Mouse (Mus musculus) cerebellum, adult 9-10 months (tissue): ENCODE results near the gene Slc25a33.
A peak's percentile ranks its signal among the peaks of the same experiment; 100 is the strongest.
"Not testable (repeated sequence)": the region's sequence is repeated elsewhere in the genome, so short reads cannot be mapped to it uniquely, and the experiment has no call there.

Experiments
- DNase-seq: peaks from one replicate; pipeline ENCODE4 v3.0.0; 2022

Gene Slc25a33

GRCm38 (mm10) chr4:149774094-149774470, at the start of gene Slc25a33:
Gene Slc25a33 (minus strand): TSS chr4:149774277.
- DNase-seq = peak; percentile 97

- DNase-seq = no peak
Measured at GRCm38 (mm10) chr4:149822586-149823196, 48.6 kb upstream of the Slc25a33 start.

- peak; percentile 39 for DNase-seq
Measured at GRCm38 (mm10) chr4:149822126-149822525, 48.0 kb upstream of the Slc25a33 start.

- DNase-seq = no peak
Measured at GRCm38 (mm10) chr4:149820569-149820968, 46.5 kb upstream of the Slc25a33 start.

GRCm38 (mm10) chr4:149819195-149819594, 45.1 kb upstream of the Slc25a33 start:
- no peak for DNase-seq

- DNase-seq = no peak
Measured at GRCm38 (mm10) chr4:149816598-149816997, 42.5 kb upstream of the Slc25a33 start.

GRCm38 (mm10) chr4:149815586-149815985, 41.5 kb upstream of the Slc25a33 start:
- no peak for DNase-seq

- no peak for DNase-seq
Measured at GRCm38 (mm10) chr4:149813409-149814184, 39.5 kb upstream of the Slc25a33 start.

GRCm38 (mm10) chr4:149810372-149810771, 36.3 kb upstream of the Slc25a33 start:
- not testable (repeated sequence) for DNase-seq

- DNase-seq = no peak
Measured at GRCm38 (mm10) chr4:149808584-149809227, 34.6 kb upstream of the Slc25a33 start.

- no peak for DNase-seq
Measured at GRCm38 (mm10) chr4:149808060-149808567, 34.0 kb upstream of the Slc25a33 start.

GRCm38 (mm10) chr4:149806699-149807381, 32.8 kb upstream of the Slc25a33 start:
- DNase-seq = peak; percentile 80

- DNase-seq = no peak
Measured at GRCm38 (mm10) chr4:149802269-149802668, 28.2 kb upstream of the Slc25a33 start.

GRCm38 (mm10) chr4:149800576-149800975, 26.5 kb upstream of the Slc25a33 start:
- DNase-seq = no peak

GRCm38 (mm10) chr4:149800172-149800464, 26.0 kb upstream of the Slc25a33 start:
- DNase-seq = no peak

- no peak for DNase-seq
Measured at GRCm38 (mm10) chr4:149799346-149800171, 25.5 kb upstream of the Slc25a33 start.

- no peak for DNase-seq
Measured at GRCm38 (mm10) chr4:149798684-149799309, 24.7 kb upstream of the Slc25a33 start.

- no peak for DNase-seq
Measured at GRCm38 (mm10) chr4:149798116-149798515, 24.0 kb upstream of the Slc25a33 start.

GRCm38 (mm10) chr4:149797220-149797610, 23.1 kb upstream of the Slc25a33 start:
- DNase-seq = no peak

GRCm38 (mm10) chr4:149796567-149797219, 22.6 kb upstream of the Slc25a33 start:
- DNase-seq = no peak

- DNase-seq = no peak
Measured at GRCm38 (mm10) chr4:149794966-149795477, 20.9 kb upstream of the Slc25a33 start.
